13 mouse cellular contexts compared by ENCODE assay signal in the genomic region with DNA sequence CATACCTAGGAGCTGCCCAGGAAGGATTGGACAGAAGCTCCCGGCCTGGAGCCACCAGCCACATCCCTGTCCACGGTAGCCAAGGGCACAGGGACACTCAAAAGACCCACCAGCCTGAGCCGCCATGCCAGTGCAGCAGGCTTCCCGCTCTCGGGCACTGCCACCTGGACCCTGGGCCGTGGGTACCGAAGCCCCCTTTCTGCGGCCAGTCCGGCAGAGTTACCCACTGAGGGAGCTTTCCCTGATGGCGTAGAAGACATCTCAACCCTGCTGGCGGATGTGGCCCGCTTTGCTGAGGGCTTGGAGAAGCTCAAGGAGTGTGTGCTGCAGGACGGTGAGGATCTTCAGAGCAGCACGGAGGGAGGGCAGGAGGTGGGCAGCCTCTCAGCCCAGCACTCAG. TPM values are rescaled to one million over a fixed set of nuclear protein-coding genes. Genes with fewer than 3 reads are reported as not detected.
DNase-seq lines count a peak whose midpoint lies in the region; ATAC-seq and TF ChIP-seq lines count a peak whose summit lies in the region.
"Had no signal": no experiment of that assay in that cellular context is flagged by ENCODE, and none has a peak within 500 bp of the region (broad histone marks: within the 10 kb centered on the region; RNA-seq: fewer than 3 reads in every experiment).

No protein-coding gene starts in this region.

- DNase-seq in lung, adult 2 months = peak; percentile 31
- no peak for DNase-seq in lung, postnatal 10 days
- DNase-seq in limb, embryonic 10.5 days (ENCODE audit: low spot score) = no peak
- peak; percentile 62 for DNase-seq in thymus, adult 2 months
- no peak for DNase-seq in gastrocnemius, postnatal 10 days
- no peak for DNase-seq in kidney, adult 2 months
- DNase-seq: cerebellum, postnatal 10 days; gastrocnemius, postnatal 36 days; kidney, adult 9 months had no signal

- no peak for TF ChIP-seq CTCF in lung, adult 2 months (IDR thresholded peaks at IDR 0.05; ENCODE audit: insufficient read depth, low read length)
- TF ChIP-seq CTCF in thymus, adult 2 months (IDR thresholded peaks at IDR 0.05; ENCODE audit: borderline replicate concordance, control insufficient read depth, extremely low read depth, insufficient read depth, low read length, poor library complexity) = no peak
- no peak for TF ChIP-seq CTCF in kidney, adult 2 months (conservative IDR thresholded peaks at IDR 0.05; ENCODE audit: insufficient read depth, insufficient read length, low read depth, low read length)

- no peak for TF ChIP-seq POLR2A in lung, adult 2 months (IDR thresholded peaks at IDR 0.05; ENCODE audit: borderline replicate concordance, extremely low read depth, low read depth, low read length)
- TF ChIP-seq POLR2A in thymus, adult 2 months (IDR thresholded peaks at IDR 0.05; ENCODE audit: control insufficient read depth, extremely low read depth, insufficient read depth, low read length, poor library complexity) = no peak
- TF ChIP-seq POLR2A in kidney, adult 2 months (IDR thresholded peaks at IDR 0.05; ENCODE audit: low read depth, low read length) = no peak

- H3K4me1 ChIP-seq in lung, adult 2 months (ENCODE audit: control insufficient read depth, insufficient read depth, low read length) = peaks cover 17% of the 10 kb centered on the region
- H3K4me1 ChIP-seq in brown adipose tissue, adult 24 weeks (ENCODE audit: control insufficient read depth, insufficient read depth, insufficient read length, low read length) = no peaks in the 10 kb centered on the region
- peaks cover 53% of the 10 kb centered on the region for H3K4me1 ChIP-seq in limb, embryonic 10.5 days
- H3K4me1 ChIP-seq in thymus, adult 2 months (replicated peaks; ENCODE audit: control insufficient read depth, insufficient read depth, low read length) = peaks cover 53% of the 10 kb centered on the region
- H3K4me1 ChIP-seq in kidney, adult 2 months (ENCODE audit: control insufficient read depth, insufficient read depth, low read length) = no peaks in the 10 kb centered on the region

- H3K36me3 ChIP-seq in limb, embryonic 10.5 days = peaks cover 19% of the 10 kb centered on the region
- H3K36me3 ChIP-seq in thymus, adult 2 months (ENCODE audit: control insufficient read depth, insufficient read depth, low read length) = peaks cover 46% of the 10 kb centered on the region
- no peaks in the 10 kb centered on the region for H3K36me3 ChIP-seq in kidney, adult 2 months (ENCODE audit: control insufficient read depth, insufficient read depth, low read length)

- H3K9me3 ChIP-seq in limb, embryonic 10.5 days (replicated peaks) = no peaks in the 10 kb centered on the region
- H3K9me3 ChIP-seq: neural tube, embryonic 13.5 days had no signal

- ATAC-seq in frontal cortex, adult (ENCODE audit: low TSS enrichment) = no peak

- peaks cover 52% of the 10 kb centered on the region for H3K27me3 ChIP-seq in limb, embryonic 10.5 days (ENCODE audit: low read depth, poor library complexity, severe bottlenecking)
- no peaks in the 10 kb centered on the region for H3K27me3 ChIP-seq in thymus, adult 2 months (ENCODE audit: control insufficient read depth, insufficient read depth, low read length)
- no peaks in the 10 kb centered on the region for H3K27me3 ChIP-seq in kidney, adult 2 months (replicated peaks; ENCODE audit: control insufficient read depth, insufficient read depth, low read length)

- H3K4me3 ChIP-seq in lung, adult 2 months (replicated peaks; ENCODE audit: extremely low read depth, low read depth, low read length) = peak overlapping the region; percentile 19
- peak overlapping the region; percentile 49 for H3K4me3 ChIP-seq in brown adipose tissue, adult 24 weeks (ENCODE audit: insufficient read depth, low read depth, low read length)
- H3K4me3 ChIP-seq in limb, embryonic 10.5 days = no peak overlapping the region
- peak overlapping the region; percentile 83 for H3K4me3 ChIP-seq in thymus, adult 2 months (ENCODE audit: control insufficient read depth, insufficient read depth, low read length)
- H3K4me3 ChIP-seq in kidney, adult 2 months (ENCODE audit: insufficient read depth, low read depth, low read length) = no peak overlapping the region
- H3K4me3 ChIP-seq: left cerebral cortex, adult 2 months; neural tube, embryonic 13.5 days had no signal

- H3K27ac ChIP-seq in brown adipose tissue, adult 24 weeks (replicated peaks; ENCODE audit: low read depth, low read length) = peak overlapping the region; percentile 71
- 0 out of 2 replicates have a peak overlapping the region, but pooled peaks have one; percentile 26 for H3K27ac ChIP-seq in limb, embryonic 10.5 days
- peak overlapping the region; percentile 99 for H3K27ac ChIP-seq in thymus, adult 2 months (ENCODE audit: control insufficient read depth, insufficient read depth, low read length)
- no peak overlapping the region for H3K27ac ChIP-seq in kidney, adult 2 months (ENCODE audit: insufficient read depth, low read depth, low read length)
- H3K27ac ChIP-seq: left cerebral cortex, adult 2 months; neural tube, embryonic 13.5 days had no signal

- 73% methylated on average over 14 of the region's 14 CpGs for WGBS in lung, adult 2 months
- 81% methylated on average over 14 of the region's 14 CpGs for WGBS in limb, embryonic 10.5 days
- 14% methylated on average over 14 of the region's 14 CpGs for WGBS in thymus, adult 2 months
- 83% methylated on average over 14 of the region's 14 CpGs for WGBS in kidney, adult 2 months

RNA-seq across cellular contexts. Expression of a gene that starts 1.3 kb away (rescaled TPM):
- polyA plus RNA-seq in lung, adult 2 months (2012; rRNA removed) = 102 and 103 TPM in 2 replicates
- 1.8 and 2.6 TPM in 2 replicates for polyA plus RNA-seq in brown adipose tissue, adult 24 weeks (2012; ENCODE audit: insufficient read depth, insufficient read length, missing spikeins)
- polyA plus RNA-seq in limb, embryonic 10.5 days (2016; fragmentation: Nextera tagmentation; extraction: Ambion mirVana) = 14.9 and 15.5 TPM in 2 replicates
- 1,362 and 1,504 TPM in 2 replicates for polyA plus RNA-seq in thymus, adult 2 months (2012; rRNA removed)
- 1 to 10 TPM; 2.0 to 3.5 TPM for total RNA-seq in gastrocnemius, postnatal 10 days (2021)
- 9.6 and 25.5 TPM in 2 replicates for polyA plus RNA-seq in kidney, adult 2 months (2012; rRNA removed)

RNA-seq across cellular contexts. Expression of a gene that starts 21.5 kb away (rescaled TPM):
- 31.4 and 38.2 TPM in 2 replicates for polyA plus RNA-seq in lung, adult 2 months (2012; rRNA removed)
- 5.1 and 5.4 TPM in 2 replicates for polyA plus RNA-seq in brown adipose tissue, adult 24 weeks (2012; ENCODE audit: insufficient read depth, insufficient read length, missing spikeins)
- 2.0 and 2.3 TPM in 2 replicates for polyA plus RNA-seq in limb, embryonic 10.5 days (2016; fragmentation: Nextera tagmentation; extraction: Ambion mirVana)
- 79.5 and 83.5 TPM in 2 replicates for polyA plus RNA-seq in thymus, adult 2 months (2012; rRNA removed)
- 1 to 10 TPM; 3.2 to 4.2 TPM for total RNA-seq in gastrocnemius, postnatal 10 days (2021)
- 10.6 and 11.8 TPM in 2 replicates for polyA plus RNA-seq in kidney, adult 2 months (2012; rRNA removed)

RNA-seq across cellular contexts. Expression of a gene that starts 21.8 kb away (rescaled TPM):
- 199 and 208 TPM in 2 replicates for polyA plus RNA-seq in lung, adult 2 months (2012; rRNA removed)
- polyA plus RNA-seq in brown adipose tissue, adult 24 weeks (2012; ENCODE audit: insufficient read depth, insufficient read length, missing spikeins) = 78.3 and 85.8 TPM in 2 replicates
- 319 and 357 TPM in 2 replicates for polyA plus RNA-seq in limb, embryonic 10.5 days (2016; fragmentation: Nextera tagmentation; extraction: Ambion mirVana)
- 211 and 226 TPM in 2 replicates for polyA plus RNA-seq in thymus, adult 2 months (2012; rRNA removed)
- total RNA-seq in gastrocnemius, postnatal 10 days (2021) = 10 to 100 TPM; 62.1 to 62.7 TPM
- 230 and 235 TPM in 2 replicates for polyA plus RNA-seq in kidney, adult 2 months (2012; rRNA removed)

RNA-seq across cellular contexts. Expression of a gene that starts 29.2 kb away (rescaled TPM):
- 581 and 623 TPM in 2 replicates for polyA plus RNA-seq in lung, adult 2 months (2012; rRNA removed)
- 2,282 and 3,621 TPM in 2 replicates for polyA plus RNA-seq in brown adipose tissue, adult 24 weeks (2012; ENCODE audit: insufficient read depth, insufficient read length, missing spikeins)
- 589 and 631 TPM in 2 replicates for polyA plus RNA-seq in limb, embryonic 10.5 days (2016; fragmentation: Nextera tagmentation; extraction: Ambion mirVana)
- 517 and 598 TPM in 2 replicates for polyA plus RNA-seq in thymus, adult 2 months (2012; rRNA removed)
- 100 to 1,000 TPM; 380 to 398 TPM for total RNA-seq in gastrocnemius, postnatal 10 days (2021)
- 1,431 and 1,557 TPM in 2 replicates for polyA plus RNA-seq in kidney, adult 2 months (2012; rRNA removed)

RNA-seq across cellular contexts. Expression of a gene that starts 29.4 kb away (rescaled TPM):
- polyA plus RNA-seq in lung, adult 2 months (2012; rRNA removed) = 387 and 395 TPM in 2 replicates
- polyA plus RNA-seq in brown adipose tissue, adult 24 weeks (2012; ENCODE audit: insufficient read depth, insufficient read length, missing spikeins) = 6.4 and 10.3 TPM in 2 replicates
- 261 and 301 TPM in 2 replicates for polyA plus RNA-seq in limb, embryonic 10.5 days (2016; fragmentation: Nextera tagmentation; extraction: Ambion mirVana)
- 239 and 245 TPM in 2 replicates for polyA plus RNA-seq in thymus, adult 2 months (2012; rRNA removed)
- total RNA-seq in gastrocnemius, postnatal 10 days (2021) = 10 to 100 TPM; 26.1 to 38.6 TPM
- 52.3 and 55.5 TPM in 2 replicates for polyA plus RNA-seq in kidney, adult 2 months (2012; rRNA removed)

Comparison
In these comparisons a context has a peak if more than half of its experiments do, and no peak if none do; other contexts are left out.
1. DNase-seq: peak in lung, adult 2 months (single experiment) and thymus, adult 2 months (single experiment); none in lung, postnatal 10 days (single experiment), limb, embryonic 10.5 days (single experiment), gastrocnemius, postnatal 10 days (single experiment) and kidney, adult 2 months (single experiment).
2. H3K4me3 ChIP-seq: peak in lung, adult 2 months (single experiment), brown adipose tissue, adult 24 weeks (single experiment) and thymus, adult 2 months (single experiment); none in limb, embryonic 10.5 days (single experiment) and kidney, adult 2 months (single experiment).
3. RNA of a gene that starts 1.3 kb away (polyA plus RNA-seq): 1,362 to 1,504 TPM in thymus, adult 2 months; 102 to 103 TPM in lung, adult 2 months, 9.6 to 25.5 TPM in kidney, adult 2 months, 14.9 to 15.5 TPM in limb, embryonic 10.5 days and 1.8 to 2.6 TPM in brown adipose tissue, adult 24 weeks; every median in the first group is over 10 times any median in the second.